Comparison of ENCODE assay signal across 19 mouse cellular contexts in genomic region chr16:88635142-88635541, GRCm38 (mm10). TPM values are rescaled to one million over a fixed set of nuclear protein-coding genes. Genes with fewer than 3 reads are reported as not detected.
DNase-seq lines count a peak whose midpoint lies in the region; ATAC-seq and TF ChIP-seq lines count a peak whose summit lies in the region.
"Had no signal": no experiment of that assay in that cellular context is flagged by ENCODE, and none has a peak within 500 bp of the region (broad histone marks: within the 10 kb centered on the region; RNA-seq: fewer than 3 reads in every experiment).

No protein-coding gene starts in this region.

- H3K4me1 ChIP-seq in forebrain, embryonic 15.5 days: 0 out of 2 replicates have a peak, but pooled peaks cover 4% of the 10 kb centered on the region
- no peaks in the 10 kb centered on the region for H3K4me1 ChIP-seq in forebrain, embryonic 10.5 days
- H3K4me1 ChIP-seq in kidney, adult 2 months (ENCODE audit: control insufficient read depth, insufficient read depth, low read length): peaks cover 2% of the 10 kb centered on the region
- H3K4me1 ChIP-seq in kidney, embryonic 14.5 days (ENCODE audit: control insufficient read depth, insufficient read depth, low read length): no peaks in the 10 kb centered on the region
- H3K4me1 ChIP-seq: megakaryocyte, embryonic 14.5 days had no signal

- H3K27me3 ChIP-seq in forebrain, embryonic 15.5 days: no peaks in the 10 kb centered on the region
- H3K27me3 ChIP-seq in forebrain, embryonic 10.5 days (ENCODE audit: poor library complexity, severe bottlenecking): no peaks in the 10 kb centered on the region
- H3K27me3 ChIP-seq in kidney, adult 2 months (replicated peaks; ENCODE audit: control insufficient read depth, insufficient read depth, low read length): no peaks in the 10 kb centered on the region
- H3K27me3 ChIP-seq in kidney, embryonic 14.5 days (ENCODE audit: control insufficient read depth, insufficient read depth, low read length): no peaks in the 10 kb centered on the region
- H3K27me3 ChIP-seq: megakaryocyte, embryonic 14.5 days; Patski had no signal

- no peak overlapping the region for H3K9ac ChIP-seq in forebrain, embryonic 15.5 days (replicated peaks)
- H3K9ac ChIP-seq in kidney, embryonic 14.5 days (ENCODE audit: low read depth, low read length): no peak overlapping the region

- no peak overlapping the region for H3K27ac ChIP-seq in forebrain, embryonic 15.5 days (replicated peaks)
- no peak overlapping the region for H3K27ac ChIP-seq in forebrain, embryonic 10.5 days
- H3K27ac ChIP-seq in kidney, adult 2 months (ENCODE audit: insufficient read depth, low read depth, low read length): no peak overlapping the region
- H3K27ac ChIP-seq in kidney, embryonic 14.5 days (ENCODE audit: low read depth, low read length): no peak overlapping the region
- H3K27ac ChIP-seq: left cerebral cortex, adult 2 months had no signal

- H3K4me3 ChIP-seq in forebrain, embryonic 15.5 days: no peak overlapping the region
- no peak overlapping the region for H3K4me3 ChIP-seq in forebrain, embryonic 10.5 days
- H3K4me3 ChIP-seq in kidney, adult 2 months (ENCODE audit: insufficient read depth, low read depth, low read length): no peak overlapping the region
- H3K4me3 ChIP-seq in kidney, embryonic 14.5 days (ENCODE audit: low read length): no peak overlapping the region
- H3K4me3 ChIP-seq: left cerebral cortex, adult 2 months; megakaryocyte, embryonic 14.5 days had no signal

- H3K9me3 ChIP-seq in forebrain, embryonic 15.5 days: no peaks in the 10 kb centered on the region
- H3K9me3 ChIP-seq in forebrain, embryonic 10.5 days: no peaks in the 10 kb centered on the region
- H3K9me3 ChIP-seq in kidney, embryonic 14.5 days (ENCODE audit: control insufficient read depth, low read length): no peaks in the 10 kb centered on the region

- no peak overlapping the region for H3K4me2 ChIP-seq in forebrain, embryonic 15.5 days (replicated peaks)
- no peak overlapping the region for H3K4me2 ChIP-seq in kidney, embryonic 14.5 days (replicated peaks; ENCODE audit: low read depth, low read length)

- no peaks in the 10 kb centered on the region for H3K36me3 ChIP-seq in forebrain, embryonic 15.5 days
- H3K36me3 ChIP-seq in forebrain, embryonic 10.5 days (replicated peaks): no peaks in the 10 kb centered on the region
- H3K36me3 ChIP-seq in kidney, adult 2 months (ENCODE audit: control insufficient read depth, insufficient read depth, low read length): no peaks in the 10 kb centered on the region
- H3K36me3 ChIP-seq in kidney, embryonic 14.5 days (ENCODE audit: control insufficient read depth, insufficient read depth, low read length): no peaks in the 10 kb centered on the region

- no peak for TF ChIP-seq CTCF in kidney, adult 2 months (conservative IDR thresholded peaks at IDR 0.05; ENCODE audit: insufficient read depth, insufficient read length, low read depth, low read length)

- WGBS in forebrain, embryonic 15.5 days: 53% methylated on average over 4 of the region's 4 CpGs
- WGBS in forebrain, embryonic 10.5 days: 79% methylated on average over 4 of the region's 4 CpGs
- 17% methylated on average over 4 of the region's 4 CpGs for WGBS in kidney, adult 2 months
- 46% methylated on average over 4 of the region's 4 CpGs for WGBS in kidney, embryonic 14.5 days

- no peak for DNase-seq in forebrain, embryonic 10.5 days (ENCODE audit: extremely low spot score, low spot score)
- peak; percentile 83 for DNase-seq in kidney, adult 2 months
- peak; percentile 63 for DNase-seq in Muller cell, postnatal 12 days (ENCODE audit: inconsistent ontology term)
- peak; percentile 17 for DNase-seq in embryo, embryonic 10.5 days (ENCODE audit: low spot score)
- no peak for DNase-seq in frontal cortex, postnatal 36 days (ENCODE audit: low spot score in 2 of 2)
- DNase-seq in cerebellum, adult 9-10 months: no peak
- DNase-seq: gastrocnemius, postnatal 36 days; liver; right cerebral cortex, postnatal 14 days; thymus, postnatal 36 days had no signal

- peak; percentile 70 for ATAC-seq in forebrain, embryonic 15.5 days (replicated peaks)
- no peak for ATAC-seq in kidney, embryonic 14.5 days (ENCODE audit: low FRiP score, low TSS enrichment)
- ATAC-seq: CD4-positive, CD25-positive, alpha-beta regulatory T cell, adult 4 months; inflammation-experienced regulatory T-cells, adult 6 months; Patski had no signal

- no peak for TF ChIP-seq POLR2A in kidney, adult 2 months (IDR thresholded peaks at IDR 0.05; ENCODE audit: low read depth, low read length)

RNA-seq across cellular contexts. Expression of gene 2310079G19Rik, which starts 7.7 kb away (rescaled TPM):
- not detected in 2 replicates for polyA plus RNA-seq in forebrain, embryonic 15.5 days (2015; fragmentation: Nextera tagmentation; extraction: Ambion mirVana)
- polyA plus RNA-seq in forebrain, embryonic 10.5 days (2016; fragmentation: Nextera tagmentation; extraction: Ambion mirVana): not detected in 2 replicates
- not detected in 2 replicates for polyA plus RNA-seq in kidney, adult 2 months (2012; rRNA removed)
- not detected in 2 replicates for polyA plus RNA-seq in kidney, embryonic 14.5 days (2014; fragmentation: Nextera tagmentation; extraction: Ambion mirVana)
- polyA plus RNA-seq: CD4-positive, CD25-positive, alpha-beta regulatory T cell, adult 4 months; inflammation-experienced regulatory T-cells, adult 6 months; neural tube, embryonic 11.5 days; Patski; stomach, embryonic 14.5 days had no signal

RNA-seq across cellular contexts. Expression of gene Krtap26-1, which starts 12.5 kb away (rescaled TPM):
- not detected in 2 replicates for polyA plus RNA-seq in forebrain, embryonic 15.5 days (2015; fragmentation: Nextera tagmentation; extraction: Ambion mirVana)
- not detected in 2 replicates for polyA plus RNA-seq in forebrain, embryonic 10.5 days (2016; fragmentation: Nextera tagmentation; extraction: Ambion mirVana)
- not detected in 2 replicates for polyA plus RNA-seq in kidney, adult 2 months (2012; rRNA removed)
- polyA plus RNA-seq in kidney, embryonic 14.5 days (2014; fragmentation: Nextera tagmentation; extraction: Ambion mirVana): not detected in 2 replicates
- polyA plus RNA-seq: CD4-positive, CD25-positive, alpha-beta regulatory T cell, adult 4 months; inflammation-experienced regulatory T-cells, adult 6 months; neural tube, embryonic 11.5 days; Patski; stomach, embryonic 14.5 days had no signal

RNA-seq across cellular contexts. Expression of gene Krtap24-1, which starts 23.1 kb away (rescaled TPM):
- polyA plus RNA-seq in forebrain, embryonic 15.5 days (2015; fragmentation: Nextera tagmentation; extraction: Ambion mirVana): not detected in 2 replicates
- not detected in 2 replicates for polyA plus RNA-seq in forebrain, embryonic 10.5 days (2016; fragmentation: Nextera tagmentation; extraction: Ambion mirVana)
- not detected in 2 replicates for polyA plus RNA-seq in kidney, adult 2 months (2012; rRNA removed)
- polyA plus RNA-seq in kidney, embryonic 14.5 days (2014; fragmentation: Nextera tagmentation; extraction: Ambion mirVana): not detected in 2 replicates
- polyA plus RNA-seq: CD4-positive, CD25-positive, alpha-beta regulatory T cell, adult 4 months; inflammation-experienced regulatory T-cells, adult 6 months; neural tube, embryonic 11.5 days; Patski; stomach, embryonic 14.5 days had no signal

RNA-seq across cellular contexts. Expression of gene Krtap27-1, which starts 36.3 kb away (rescaled TPM):
- polyA plus RNA-seq in forebrain, embryonic 15.5 days (2015; fragmentation: Nextera tagmentation; extraction: Ambion mirVana): not detected in 2 replicates
- not detected in 2 replicates for polyA plus RNA-seq in forebrain, embryonic 10.5 days (2016; fragmentation: Nextera tagmentation; extraction: Ambion mirVana)
- polyA plus RNA-seq in kidney, adult 2 months (2012; rRNA removed): not detected in 2 replicates
- polyA plus RNA-seq in kidney, embryonic 14.5 days (2014; fragmentation: Nextera tagmentation; extraction: Ambion mirVana): not detected in 2 replicates
- polyA plus RNA-seq: CD4-positive, CD25-positive, alpha-beta regulatory T cell, adult 4 months; inflammation-experienced regulatory T-cells, adult 6 months; neural tube, embryonic 11.5 days; Patski; stomach, embryonic 14.5 days had no signal

Comparison
In these comparisons a context has a peak if more than half of its experiments do, and no peak if none do; other contexts are left out.
1. DNase-seq: peak in kidney, adult 2 months (single experiment), Muller cell, postnatal 12 days (single experiment) and embryo, embryonic 10.5 days (single experiment); none in forebrain, embryonic 10.5 days (single experiment), frontal cortex, postnatal 36 days (0 of 2) and cerebellum, adult 9-10 months (single experiment).